Mouse (Mus musculus) adrenal gland, adult (tissue): ENCODE measurements at regions not wholly inside any gene's neighbourhood (a gene's known extent, or its start where the extent isn't known, plus 50 kb on each side); places are given as distances from the start of the nearest gene placed in this dataset.

Source experiments
- DNase-seq, 2 experiments: peaks; one replicate each; pipeline ENCODE4 v3.0.0; 2022 to 2023; ENCODE audit warnings: low spot score in 1 of 2; ENCODE audit not compliant: inconsistent age in 2 of 2

GRCm38 (mm10) chr1:91731703-91732102, 69.6 kb upstream of the Twist2 start:
- DNase-seq: no peak

GRCm38 (mm10) chr1:91732461-91732861, 68.8 kb upstream of the Twist2 start:
- no peak for DNase-seq

- DNase-seq: no peak
These were observed 66.5 kb upstream of the Twist2 start for GRCm38 (mm10) chr1:91734731-91735130.

- DNase-seq: no peak
These were observed 65.8 kb upstream of the Twist2 start for GRCm38 (mm10) chr1:91735436-91735835.

- no peak for DNase-seq
These were observed 60.6 kb upstream of the Twist2 start for GRCm38 (mm10) chr1:91740661-91741060.

- no peak for DNase-seq
These were observed 59.2 kb upstream of the Twist2 start for GRCm38 (mm10) chr1:91742031-91742430.

- DNase-seq: peak in 1 of 2 experiments; percentile 36
These were observed 58.3 kb upstream of the Twist2 start for GRCm38 (mm10) chr1:91742914-91743313.

GRCm38 (mm10) chr1:91744076-91744475, 57.2 kb upstream of the Twist2 start:
- no peak for DNase-seq

GRCm38 (mm10) chr1:91744701-91745100, 56.6 kb upstream of the Twist2 start:
- DNase-seq: no peak

- DNase-seq: no peak
These were observed 53.7 kb upstream of the Twist2 start for GRCm38 (mm10) chr1:91747583-91747982.
